Mouse (Mus musculus): ENCODE measurements around the gene Klf13.

The Klf13 gene

GRCm38 (mm10) chr7:63908496-63909285 lies 30.0 kb downstream of the Klf13 start:
- DNase-seq (ENCODE audit: low read depth, low spot score), result no peak

GRCm38 (mm10) chr7:63907778-63908495 lies 30.8 kb downstream of the Klf13 start:
- DNase-seq (ENCODE audit: low read depth, low spot score), result no peak

GRCm38 (mm10) chr7:63905642-63906041 lies 33.1 kb downstream of the Klf13 start:
- no peak for DNase-seq (ENCODE audit: low read depth, low spot score)

GRCm38 (mm10) chr7:63905190-63905589 lies 33.5 kb downstream of the Klf13 start:
- peak; percentile 73 for DNase-seq (ENCODE audit: low read depth, low spot score)

- no peak for DNase-seq (ENCODE audit: low read depth, low spot score)
Measured at GRCm38 (mm10) chr7:63903635-63904380, 34.9 kb downstream of the Klf13 start.

GRCm38 (mm10) chr7:63902604-63903210 lies 36.0 kb downstream of the Klf13 start:
- no peak for DNase-seq (ENCODE audit: low read depth, low spot score)

- DNase-seq (ENCODE audit: low read depth, low spot score), result no peak
Measured at GRCm38 (mm10) chr7:63901942-63902341, 36.8 kb downstream of the Klf13 start.

GRCm38 (mm10) chr7:63901346-63901745 lies 37.4 kb downstream of the Klf13 start:
- DNase-seq (ENCODE audit: low read depth, low spot score), result no peak

GRCm38 (mm10) chr7:63900411-63900810 lies 38.3 kb downstream of the Klf13 start:
- DNase-seq (ENCODE audit: low read depth, low spot score), result no peak

GRCm38 (mm10) chr7:63899925-63900324 lies 38.8 kb downstream of the Klf13 start:
- DNase-seq (ENCODE audit: low read depth, low spot score), result no peak

- DNase-seq (ENCODE audit: low read depth, low spot score), result no peak
Measured at GRCm38 (mm10) chr7:63898201-63898600, 40.5 kb downstream of the Klf13 start.

- no peak for DNase-seq (ENCODE audit: low read depth, low spot score)
Measured at GRCm38 (mm10) chr7:63897655-63898054, 41.1 kb downstream of the Klf13 start.

- peak; percentile 99 for DNase-seq (ENCODE audit: low read depth, low spot score)
Measured at GRCm38 (mm10) chr7:63896968-63897468, 41.7 kb downstream of the Klf13 start.

- DNase-seq (ENCODE audit: low read depth, low spot score), result no peak
Measured at GRCm38 (mm10) chr7:63896276-63896967, 42.3 kb downstream of the Klf13 start.

- no peak for DNase-seq (ENCODE audit: low read depth, low spot score)
Measured at GRCm38 (mm10) chr7:63895223-63895622, 43.5 kb downstream of the Klf13 start.

GRCm38 (mm10) chr7:63894662-63895061 lies 44.1 kb downstream of the Klf13 start:
- no peak for DNase-seq (ENCODE audit: low read depth, low spot score)

GRCm38 (mm10) chr7:63893729-63894128 lies 45.0 kb downstream of the Klf13 start:
- no peak for DNase-seq (ENCODE audit: low read depth, low spot score)

GRCm38 (mm10) chr7:63893201-63893600 lies 45.5 kb downstream of the Klf13 start:
- DNase-seq (ENCODE audit: low read depth, low spot score), result no peak

- DNase-seq (ENCODE audit: low read depth, low spot score), result no peak
Measured at GRCm38 (mm10) chr7:63891488-63892075, 47.1 kb downstream of the Klf13 start.

- DNase-seq (ENCODE audit: low read depth, low spot score), result no peak
Measured at GRCm38 (mm10) chr7:63889116-63889975, 49.4 kb downstream of the Klf13 start.
